Mouse (Mus musculus) stomach, postnatal 0 days (tissue): Measurements from ENCODE around the gene Tmem91. TPM values are rescaled to one million over a fixed set of nuclear protein-coding genes. Genes with fewer than 3 reads are reported as not detected.
A peak's percentile ranks its signal among the peaks of the same experiment; 100 is the strongest.
"Not testable (repeated sequence)": the region's sequence is repeated elsewhere in the genome, so short reads cannot be mapped to it uniquely, and the experiment has no call there.

ENCODE experiments used
- ATAC-seq: fragments of 200-750 bp; cut with Nextera tagmentation; 2 replicates; pipeline ENCODE4 v1.8.0; 2017; ENCODE audit not compliant: low FRiP score, low TSS enrichment
- DNase-seq: peaks from one replicate; pipeline ENCODE4 v3.0.0-alpha.2; 2016; ENCODE audit warnings: low spot score
- H3K27ac ChIP-seq: fragments of 300-500 bp; sonication (generic); replicated peaks from 2 replicates; pipeline ENCODE4 v1.5.1; 2014; ENCODE audit warnings: mild to moderate bottlenecking, control low read depth
- H3K27me3 ChIP-seq: fragments of 300-500 bp; sonication (generic); 2 replicates; pipeline ENCODE4 v1.6.1; 2014; ENCODE audit warnings: low read length; ENCODE audit not compliant: control insufficient read depth, insufficient read depth
- H3K36me3 ChIP-seq: fragments of 300-500 bp; sonication (generic); 2 replicates; pipeline ENCODE4 v1.6.1; 2014; ENCODE audit warnings: low read length, mixed read lengths; ENCODE audit not compliant: control insufficient read depth, insufficient read depth
- H3K4me1 ChIP-seq: fragments of 300-500 bp; sonication (generic); replicated peaks from 2 replicates; pipeline ENCODE4 v1.6.1; 2014; ENCODE audit warnings: antibody characterized with exemption; ENCODE audit not compliant: control insufficient read depth, insufficient read depth
- H3K4me2 ChIP-seq: fragments of 300-500 bp; sonication (generic); replicated peaks from 2 replicates; pipeline ENCODE4 v1.6.1; 2014; ENCODE audit warnings: low read depth, mild to moderate bottlenecking, control low read depth, moderate library complexity
- H3K4me3 ChIP-seq: fragments of 300-500 bp; sonication (generic); 2 replicates; pipeline ENCODE4 v1.5.1; 2014; ENCODE audit warnings: low read depth, low read length, control low read depth
- H3K9ac ChIP-seq: fragments of 300-500 bp; sonication (generic); 2 replicates; pipeline ENCODE4 v1.6.1; 2014; ENCODE audit warnings: mild to moderate bottlenecking, low read length, control low read depth, mixed read lengths
- H3K9me3 ChIP-seq: fragments of 300-500 bp; sonication (generic); 2 replicates; pipeline ENCODE4 v1.6.1; 2016; ENCODE audit warnings: low read length; ENCODE audit not compliant: control insufficient read depth
- CTCF ChIP-seq: IDR thresholded peaks from 2 replicates; pipeline ENCODE4 v1.5.1; 2016; ENCODE audit warnings: antibody characterized with exemption, low read depth, mild to moderate bottlenecking, moderate library complexity
- EP300 ChIP-seq: optimal IDR thresholded peaks from 2 replicates; pipeline ENCODE3; 2016; ENCODE audit warnings: antibody characterized with exemption
- WGBS: fragments of 180-500 bp; shearing (Covaris S2); extraction: QIAGEN DNeasy Blood & Tissue Kit; methylation state at CpG from one replicate; pipeline ENCODE4 v1.1.7; 2014; 5-methylcytosine and 5-hydroxymethylcytosine counted together
- polyA plus RNA-seq: library from polyadenylated mRNA; unstranded; fragments of >200 nt; fragmentation: Nextera tagmentation; extraction: Ambion mirVana; gene quantifications from 2 replicates; pipeline ENCODE4 v1.2.1, GENCODE M21; 2015

Tmem91 gene
- polyA plus RNA-seq: 0.78 and 0.92 TPM in 2 replicates

- peak within 1 kb of the TSS; percentile 45; the same call in 1 of the 2 replicates for H3K9ac ChIP-seq
- no peaks in the 10 kb centered on the region for H3K9me3 ChIP-seq
- H3K27me3 ChIP-seq: no peaks in the 10 kb centered on the region
- no peaks in the 10 kb centered on the region for H3K36me3 ChIP-seq
- peak within 1 kb of the TSS; percentile 51 for H3K4me2 ChIP-seq
- H3K4me3 ChIP-seq: peak within 1 kb of the TSS; percentile 28
- DNase-seq: no peak
- no peak within 1 kb of the TSS for H3K27ac ChIP-seq
- WGBS: 3% methylated on average over 26 of the region's 29 CpGs
- ATAC-seq: no peak
- peaks cover 3% of the 10 kb centered on the region; the same call in 1 of the 2 replicates for H3K4me1 ChIP-seq
- TF ChIP-seq EP300 (no peak), CTCF (no peak)
Observed at GRCm38 (mm10) chr7:25674719-25675300, at the start of gene Tmem91. Gene Tmem91, minus strand, starts transcription at chr7:25675166.

GRCm38 (mm10) chr7:25721776-25722175 is 46.8 kb upstream of the Tmem91 start:
- H3K4me2 ChIP-seq, H3K27ac ChIP-seq, H3K4me1 ChIP-seq, H3K9ac ChIP-seq, H3K9me3 ChIP-seq, H3K27me3 ChIP-seq, DNase-seq, ATAC-seq, H3K4me3 ChIP-seq: not testable (repeated sequence)
- peaks cover 43% of the 10 kb centered on the region for H3K36me3 ChIP-seq

DNA sequence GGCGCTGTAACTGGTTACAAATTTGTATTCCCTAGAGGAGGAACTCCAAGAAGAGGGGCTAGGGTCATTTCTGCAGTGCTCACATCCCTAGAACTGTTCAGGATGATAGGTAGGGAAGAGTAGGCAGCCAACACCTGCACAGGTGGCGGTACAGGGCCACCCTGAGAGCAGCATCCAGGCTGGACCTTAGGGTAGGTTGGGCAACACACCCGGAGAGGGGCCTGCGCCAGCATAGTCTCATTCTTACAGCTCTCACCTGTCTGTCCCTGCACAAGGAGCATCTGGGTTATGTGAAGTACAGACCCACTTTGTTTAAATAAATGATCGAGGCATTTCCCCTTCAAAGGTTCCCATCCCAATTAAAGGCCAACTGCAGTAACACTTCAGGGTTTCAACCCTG is 45.8 kb upstream of the Tmem91 start:
- Histone ChIP-seq H3K9ac (no peak overlapping the region), H3K36me3 (peaks cover 37% of the 10 kb centered on the region)
- no peak for TF ChIP-seq CTCF
- no peak for TF ChIP-seq EP300

DNA sequence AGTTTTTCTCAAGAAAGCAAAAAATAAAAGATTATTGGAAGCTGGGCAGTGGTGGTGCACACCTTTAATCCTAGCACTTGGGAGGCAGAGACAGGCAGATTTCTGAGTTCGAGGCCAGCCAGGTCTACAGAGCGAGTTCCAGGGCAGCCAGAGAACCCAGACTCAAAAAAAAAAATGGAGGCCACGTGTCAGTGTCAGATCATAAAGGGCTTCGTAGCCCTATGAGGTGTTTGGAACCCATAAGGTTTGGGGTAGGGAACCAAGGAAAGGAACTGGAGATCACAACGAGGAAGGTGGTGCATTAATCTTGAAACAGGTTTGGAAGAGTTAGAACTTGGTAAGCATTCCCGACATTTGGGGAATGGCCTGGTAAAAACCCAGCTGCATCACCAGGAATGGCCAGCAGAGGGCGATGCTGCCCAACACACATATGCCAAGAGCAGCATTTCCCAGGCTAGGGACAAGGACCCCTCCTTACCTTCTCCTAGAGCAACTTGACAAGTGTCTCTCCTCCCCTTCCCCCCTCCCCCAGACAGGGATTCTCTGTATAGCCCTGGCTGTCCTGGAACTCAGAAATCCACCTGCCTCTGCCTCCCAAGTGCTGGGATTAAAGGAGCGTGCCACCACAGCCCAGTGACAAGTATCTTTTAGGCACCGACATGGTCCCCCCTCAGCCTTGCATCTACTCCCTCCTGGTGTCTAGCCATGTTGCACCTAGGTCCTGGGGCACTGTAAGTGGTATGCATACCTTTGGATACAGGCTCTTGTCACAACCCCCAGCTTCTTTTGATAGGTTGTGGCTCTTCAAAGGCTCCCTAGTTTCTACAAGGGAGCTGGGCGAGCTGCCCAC is 45.0 kb upstream of the Tmem91 start:
- H3K4me3 ChIP-seq: no peak overlapping the region
- H3K27ac ChIP-seq: peak overlapping the region; percentile 74; the same call in 1 of the 2 replicates
- ATAC-seq: peak; percentile 22; the same call in 1 of the 2 replicates
- 53% methylated on average over 10 of the region's 10 CpGs for WGBS
- H3K4me2 ChIP-seq: 0 out of 2 replicates have a peak overlapping the region, but pooled peaks have one; percentile 74
- no peaks in the 10 kb centered on the region for H3K27me3 ChIP-seq
- no peak for TF ChIP-seq EP300
- TF ChIP-seq CTCF: peak; percentile 93
- H3K4me1 ChIP-seq: peaks cover 7% of the 10 kb centered on the region; the same call in 1 of the 2 replicates
- H3K36me3 ChIP-seq: peaks cover 33% of the 10 kb centered on the region
- H3K9ac ChIP-seq: peak overlapping the region; percentile 38; the same call in 1 of the 2 replicates
- peak; percentile 83 for DNase-seq
- no peaks in the 10 kb centered on the region for H3K9me3 ChIP-seq

More for the DNA sequence above, 45.8 kb upstream of the Tmem91 start:
- Histone ChIP-seq H3K27me3 (no peaks in the 10 kb centered on the region), H3K27ac (no peak overlapping the region), H3K4me3 (no peak overlapping the region), H3K4me2 (no peak overlapping the region), H3K9me3 (no peaks in the 10 kb centered on the region), H3K4me1 (peaks cover 7% of the 10 kb centered on the region; the same call in 1 of the 2 replicates)
- WGBS: 79% methylated on average over 5 of the region's 5 CpGs
- ATAC-seq: no peak
- no peak for DNase-seq

DNA sequence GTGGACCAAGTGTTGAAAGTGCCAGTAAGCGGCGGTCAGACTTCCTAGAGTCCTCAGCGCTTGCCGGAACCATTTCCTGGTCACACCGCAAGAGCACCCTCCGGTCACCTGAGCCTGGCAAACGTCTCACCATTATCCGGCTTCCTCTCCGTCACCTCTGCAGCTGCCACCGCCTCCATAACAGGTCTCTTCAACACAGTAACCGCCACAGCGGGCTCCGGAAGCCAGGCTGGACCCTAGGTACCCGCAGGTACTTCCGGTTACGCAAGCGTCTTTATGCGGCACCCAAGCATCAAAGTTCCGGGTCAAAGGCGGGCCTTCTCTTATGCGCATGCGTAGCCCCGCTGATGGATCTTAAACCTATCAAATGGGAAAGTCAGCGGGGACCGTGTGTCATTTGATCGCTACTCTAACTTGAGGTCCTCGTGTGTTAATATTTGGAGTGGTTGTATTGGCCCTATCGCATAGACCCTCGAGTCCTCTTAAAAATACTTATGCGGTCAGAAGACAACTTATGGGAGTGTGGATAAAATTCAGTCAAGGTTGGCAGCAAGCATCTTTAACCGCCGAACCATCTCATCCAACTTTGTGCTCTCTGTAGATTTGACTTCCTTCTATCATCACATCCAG is 43.9 kb upstream of the Tmem91 start, which contains the start of gene Ccdc97:
Ccdc97 (minus strand) TSS at position 301 of the 630 bp plus-strand sequence.
- ATAC-seq (peak; percentile 84), DNase-seq (peak; percentile 91)
- TF ChIP-seq EP300: no peak
- TF ChIP-seq CTCF: no peak
- no peaks in the 10 kb centered on the region for H3K27me3 ChIP-seq
- H3K4me2 ChIP-seq: peak within 1 kb of the TSS; percentile 74
- no peaks in the 10 kb centered on the region for H3K9me3 ChIP-seq
- peaks cover 7% of the 10 kb centered on the region; the same call in 1 of the 2 replicates for H3K4me1 ChIP-seq
- peak within 1 kb of the TSS; percentile 72 for H3K4me3 ChIP-seq
- peaks cover 29% of the 10 kb centered on the region for H3K36me3 ChIP-seq
- H3K9ac ChIP-seq: peak within 1 kb of the TSS; percentile 86
- peak within 1 kb of the TSS; percentile 93 for H3K27ac ChIP-seq
- 3% methylated on average over 32 of the region's 32 CpGs for WGBS
